Mouse (Mus musculus) Patski (cell line): ENCODE measurements around the gene H13. TPM values are rescaled to one million over a fixed set of nuclear protein-coding genes. Genes with fewer than 3 reads are reported as not detected.
"Not testable (repeated sequence)": the region's sequence is repeated elsewhere in the genome, so short reads cannot be mapped to it uniquely, and the experiment has no call there.

Source experiments
- ATAC-seq: fragments of 100-300 bp; one replicate; pipeline ENCODE4 v1.8.0; 2021
- CTCF ChIA-PET: fragments of 350-600 bp; sonication (Branson Sonifier 250); formaldehyde crosslinking; loops from one replicate; lab custom pipeline; 2022; ENCODE audit warnings: inconsistent platforms; lab: Charles Lee
- POLR2A ChIA-PET: fragments of 350-600 bp; sonication (Branson Sonifier 250); formaldehyde crosslinking; loops from one replicate; lab custom pipeline; 2022; ENCODE audit warnings: antibody characterized with exemption, inconsistent platforms; lab: Charles Lee
- DNase-seq: peaks from one replicate; pipeline ENCODE4 v3.0.0-alpha.2; 2011; ENCODE audit warnings: low read depth, low spot score
- H3K27me3 ChIP-seq: fragments of 371-371 bp; one replicate; pipeline ENCODE4 v1.5.1; 2021
- CTCF ChIP-seq: fragments of 100-300 bp; IDR thresholded peaks from one replicate; pipeline ENCODE4 v1.5.1; 2021
- in situ Hi-C: fragments of 300-500 bp; cut with MboI; formaldehyde crosslinking; loops from 3 replicates; pipeline ENCODE4 v1.11.1; 2018; ENCODE audit warnings: low pct_unique_long_range_greater_than_20kb, mixed read lengths
- polyA plus RNA-seq: library from polyadenylated mRNA; unstranded; gene quantifications from one replicate; pipeline ENCODE4 v1.2.3, GENCODE M21; 2021

Gene H13
- polyA plus RNA-seq, 1 experiment from 2014 or later: 137 TPM

GRCm38 (mm10) chr2:152661163-152661562 lies 8.1 kb upstream of the H13 start:
- ChIA-PET CTCF (no interaction called here), POLR2A (no interaction called here)
- no peaks in the 10 kb centered on the region for H3K27me3 ChIP-seq
- TF ChIP-seq CTCF: no peak
- ATAC-seq (no peak), DNase-seq (no peak)
- in situ Hi-C loops: no loop called here

- ATAC-seq, DNase-seq, H3K27me3 ChIP-seq, POLR2A ChIA-PET, in situ Hi-C loops, CTCF ChIA-PET: not testable (repeated sequence)
Observed at GRCm38 (mm10) chr2:152666191-152666590, 3.1 kb upstream of the H13 start.

GRCm38 (mm10) chr2:152669639-152670484 lies 601 bp downstream of the H13 start:
- ATAC-seq: peak; percentile 57
- in situ Hi-C loops: no loop called here
- no peak for TF ChIP-seq CTCF
- H3K27me3 ChIP-seq: no peaks in the 10 kb centered on the region
- DNase-seq: no peak
- POLR2A ChIA-PET: interaction anchor here (0.7 to 1.5 kb wide), 2 partner anchors 16 to 159 kb away, joined by 4 read pairs; no protein-coding TSS in a partner anchor
- CTCF ChIA-PET: interaction anchor here (1.2 to 4.6 kb wide), 9 partner anchors 8 to 232 kb away, joined by 3 to 23 read pairs (median 5); no protein-coding TSS in a partner anchor

GRCm38 (mm10) chr2:152670983-152671641 lies 1.9 kb downstream of the H13 start:
- TF ChIP-seq CTCF: no peak
- no peak for ATAC-seq
- POLR2A ChIA-PET: interaction anchor here (0.6 to 1.0 kb wide), 2 partner anchors 20 to 49 kb away, joined by 3 to 5 read pairs; no protein-coding TSS in a partner anchor
- in situ Hi-C loops: no loop called here
- no peak for DNase-seq
- no peaks in the 10 kb centered on the region for H3K27me3 ChIP-seq
- CTCF ChIA-PET: interaction anchor here (1.1 to 4.6 kb wide), 6 partner anchors 16 to 217 kb away, joined by 3 to 23 read pairs (median 5); partner anchors contain the start of gene Mcts2

GRCm38 (mm10) chr2:152671642-152671999 lies 2.4 kb downstream of the H13 start:
- ATAC-seq: peak; percentile 35
- DNase-seq: no peak
- TF ChIP-seq CTCF: no peak
- ChIA-PET POLR2A (interaction anchor here (0.6 kb wide), 1 partner anchor 50 kb away, joined by 3 read pairs; no protein-coding TSS in a partner anchor), CTCF (interaction anchor here (0.8 to 4.6 kb wide), 7 partner anchors 12 to 217 kb away, joined by 3 to 23 read pairs (median 5); partner anchors contain the start of gene Mcts2)
- H3K27me3 ChIP-seq: no peaks in the 10 kb centered on the region
- in situ Hi-C loops: no loop called here

GRCm38 (mm10) chr2:152672166-152672565 lies 2.9 kb downstream of the H13 start:
- no peaks in the 10 kb centered on the region for H3K27me3 ChIP-seq
- in situ Hi-C loops: no loop called here
- ChIA-PET POLR2A (no interaction called here), CTCF (interaction anchor here (0.8 to 4.6 kb wide), 6 partner anchors 12 to 216 kb away, joined by 3 to 23 read pairs (median 4); partner anchors contain the start of gene Mcts2)
- no peak for ATAC-seq
- no peak for TF ChIP-seq CTCF
- no peak for DNase-seq

GRCm38 (mm10) chr2:152674148-152674547 lies 4.9 kb downstream of the H13 start:
- TF ChIP-seq CTCF: no peak
- POLR2A ChIA-PET: interaction anchor here (0.6 to 0.8 kb wide), 3 partner anchors 20 to 72 kb away, joined by 3 to 5 read pairs (median 3); no protein-coding TSS in a partner anchor
- no peaks in the 10 kb centered on the region for H3K27me3 ChIP-seq
- in situ Hi-C loops: no loop called here
- ATAC-seq (no peak), DNase-seq (no peak)
- CTCF ChIA-PET: interaction anchor here (0.8 to 1.4 kb wide), 4 partner anchors 9 to 58 kb away, joined by 3 to 4 read pairs (median 3); no protein-coding TSS in a partner anchor

GRCm38 (mm10) chr2:152675252-152675791 lies 6.1 kb downstream of the H13 start:
- in situ Hi-C loops: loop anchor here (25.0 kb wide), 1 partner anchor 763 kb away; the partner anchor contains the start of gene Angpt4
- no peak for TF ChIP-seq CTCF
- CTCF ChIA-PET: no interaction called here

GRCm38 (mm10) chr2:152678302-152678701 lies 9.0 kb downstream of the H13 start:
- POLR2A ChIA-PET: interaction anchor here (0.6 to 1.2 kb wide), 6 partner anchors 18 to 924 kb away, joined by 3 to 9 read pairs (median 4); no protein-coding TSS in a partner anchor
- ATAC-seq (peak; percentile 9), DNase-seq (no peak)
- in situ Hi-C loops: loop anchor here (25.0 kb wide), 1 partner anchor 766 kb away; the partner anchor contains the start of gene Angpt4
- H3K27me3 ChIP-seq: no peaks in the 10 kb centered on the region
- CTCF ChIA-PET: interaction anchor here (0.6 to 3.6 kb wide), 15 partner anchors 8 to 155 kb away, joined by 3 to 36 read pairs (median 5); partner anchors contain the start of genes H13 and Mcts2
- no peak for TF ChIP-seq CTCF

More at GRCm38 (mm10) chr2:152675252-152675791, 6.1 kb downstream of the H13 start:
- ATAC-seq (peak; percentile 56), DNase-seq (no peak)
- POLR2A ChIA-PET: interaction anchor here (0.6 kb wide), 1 partner anchor 18 kb away, joined by 3 read pairs; no protein-coding TSS in a partner anchor
- no peaks in the 10 kb centered on the region for H3K27me3 ChIP-seq
